Mouse (Mus musculus): ENCODE measurements at regions not wholly inside any gene's neighbourhood (a gene's known extent, or its start where the extent isn't known, plus 50 kb on each side); places are given as distances from the start of the nearest gene placed in this dataset.

GRCm38 (mm10) chr4:142855635-142856034, 357.2 kb downstream of the Prdm2 start:
- H3K4me1 ChIP-seq (ENCODE audit: control insufficient read depth, insufficient read depth, insufficient read length, low read length), result no peaks in the 10 kb centered on the region
- no peak overlapping the region for H3K4me3 ChIP-seq (ENCODE audit: insufficient read depth, low read depth, low read length)
- no peak overlapping the region for H3K27ac ChIP-seq (replicated peaks; ENCODE audit: low read depth, low read length)

GRCm38 (mm10) chr4:142853924-142854323, 358.9 kb downstream of the Prdm2 start:
- Histone ChIP-seq H3K27ac (replicated peaks; ENCODE audit: low read depth, low read length) (no peak overlapping the region), H3K4me1 (ENCODE audit: control insufficient read depth, insufficient read depth, insufficient read length, low read length) (no peaks in the 10 kb centered on the region), H3K4me3 (ENCODE audit: insufficient read depth, low read depth, low read length) (no peak overlapping the region)

GRCm38 (mm10) chr4:142845066-142845696, 367.6 kb downstream of the Prdm2 start:
- H3K4me1 ChIP-seq (ENCODE audit: control insufficient read depth, insufficient read depth, insufficient read length, low read length), result no peaks in the 10 kb centered on the region
- H3K27ac ChIP-seq (replicated peaks; ENCODE audit: low read depth, low read length), result no peak overlapping the region
- no peak overlapping the region for H3K4me3 ChIP-seq (ENCODE audit: insufficient read depth, low read depth, low read length)

GRCm38 (mm10) chr4:142839540-142839939, 373.3 kb downstream of the Prdm2 start:
- Histone ChIP-seq H3K4me3 (ENCODE audit: insufficient read depth, low read depth, low read length) (no peak overlapping the region), H3K27ac (replicated peaks; ENCODE audit: low read depth, low read length) (no peak overlapping the region), H3K4me1 (ENCODE audit: control insufficient read depth, insufficient read depth, insufficient read length, low read length) (no peaks in the 10 kb centered on the region)

GRCm38 (mm10) chr4:142838363-142838964, 374.3 kb downstream of the Prdm2 start:
- no peak overlapping the region for H3K27ac ChIP-seq (replicated peaks; ENCODE audit: low read depth, low read length)
- H3K4me1 ChIP-seq (ENCODE audit: control insufficient read depth, insufficient read depth, insufficient read length, low read length), result no peaks in the 10 kb centered on the region
- no peak overlapping the region for H3K4me3 ChIP-seq (ENCODE audit: insufficient read depth, low read depth, low read length)

- H3K4me3 ChIP-seq (ENCODE audit: insufficient read depth, low read depth, low read length), result no peak overlapping the region
- no peak overlapping the region for H3K27ac ChIP-seq (replicated peaks; ENCODE audit: low read depth, low read length)
- H3K4me1 ChIP-seq (ENCODE audit: control insufficient read depth, insufficient read depth, insufficient read length, low read length), result no peaks in the 10 kb centered on the region
Observed at GRCm38 (mm10) chr4:142837636-142838035, 375.2 kb downstream of the Prdm2 start.

GRCm38 (mm10) chr4:142829711-142830110, 383.1 kb downstream of the Prdm2 start:
- Histone ChIP-seq H3K4me1 (ENCODE audit: control insufficient read depth, insufficient read depth, insufficient read length, low read length) (no peaks in the 10 kb centered on the region), H3K4me3 (ENCODE audit: insufficient read depth, low read depth, low read length) (no peak overlapping the region), H3K27ac (replicated peaks; ENCODE audit: low read depth, low read length) (no peak overlapping the region)

- no peaks in the 10 kb centered on the region for H3K4me1 ChIP-seq (ENCODE audit: control insufficient read depth, insufficient read depth, insufficient read length, low read length)
- no peak overlapping the region for H3K4me3 ChIP-seq (ENCODE audit: insufficient read depth, low read depth, low read length)
- no peak overlapping the region for H3K27ac ChIP-seq (replicated peaks; ENCODE audit: low read depth, low read length)
Observed at GRCm38 (mm10) chr4:142828969-142829368, 383.8 kb downstream of the Prdm2 start.

- Histone ChIP-seq H3K4me1 (ENCODE audit: control insufficient read depth, insufficient read depth, insufficient read length, low read length) (no peaks in the 10 kb centered on the region), H3K4me3 (ENCODE audit: insufficient read depth, low read depth, low read length) (no peak overlapping the region), H3K27ac (replicated peaks; ENCODE audit: low read depth, low read length) (no peak overlapping the region)
Observed at GRCm38 (mm10) chr4:142826250-142826893, 386.4 kb downstream of the Prdm2 start.

- H3K4me3 ChIP-seq (ENCODE audit: insufficient read depth, low read depth, low read length), result no peak overlapping the region
- no peaks in the 10 kb centered on the region for H3K4me1 ChIP-seq (ENCODE audit: control insufficient read depth, insufficient read depth, insufficient read length, low read length)
- no peak overlapping the region for H3K27ac ChIP-seq (replicated peaks; ENCODE audit: low read depth, low read length)
Observed at GRCm38 (mm10) chr4:142825786-142826185, 387.0 kb downstream of the Prdm2 start.

GRCm38 (mm10) chr4:142818440-142818839, 394.4 kb downstream of the Prdm2 start:
- Histone ChIP-seq H3K4me3 (ENCODE audit: insufficient read depth, low read depth, low read length) (no peak overlapping the region), H3K4me1 (ENCODE audit: control insufficient read depth, insufficient read depth, insufficient read length, low read length) (no peaks in the 10 kb centered on the region), H3K27ac (replicated peaks; ENCODE audit: low read depth, low read length) (no peak overlapping the region)

GRCm38 (mm10) chr4:142816986-142817385, 395.8 kb downstream of the Prdm2 start:
- Histone ChIP-seq H3K4me3 (ENCODE audit: insufficient read depth, low read depth, low read length) (no peak overlapping the region), H3K4me1 (ENCODE audit: control insufficient read depth, insufficient read depth, insufficient read length, low read length) (no peaks in the 10 kb centered on the region), H3K27ac (replicated peaks; ENCODE audit: low read depth, low read length) (no peak overlapping the region)

GRCm38 (mm10) chr4:142803819-142804218, 409.0 kb downstream of the Prdm2 start:
- Histone ChIP-seq H3K4me3 (ENCODE audit: insufficient read depth, low read depth, low read length) (no peak overlapping the region), H3K4me1 (ENCODE audit: control insufficient read depth, insufficient read depth, insufficient read length, low read length) (no peaks in the 10 kb centered on the region), H3K27ac (replicated peaks; ENCODE audit: low read depth, low read length) (no peak overlapping the region)

GRCm38 (mm10) chr4:142799291-142799690, 413.5 kb downstream of the Prdm2 start:
- Histone ChIP-seq H3K27ac (replicated peaks; ENCODE audit: low read depth, low read length) (no peak overlapping the region), H3K4me1 (ENCODE audit: control insufficient read depth, insufficient read depth, insufficient read length, low read length) (no peaks in the 10 kb centered on the region), H3K4me3 (ENCODE audit: insufficient read depth, low read depth, low read length) (no peak overlapping the region)

- no peak overlapping the region for H3K4me3 ChIP-seq (ENCODE audit: insufficient read depth, low read depth, low read length)
- no peaks in the 10 kb centered on the region for H3K4me1 ChIP-seq (ENCODE audit: control insufficient read depth, insufficient read depth, insufficient read length, low read length)
- H3K27ac ChIP-seq (replicated peaks; ENCODE audit: low read depth, low read length), result no peak overlapping the region
Observed at GRCm38 (mm10) chr4:142798834-142799233, 414.0 kb downstream of the Prdm2 start.

- no peak overlapping the region for H3K27ac ChIP-seq (replicated peaks; ENCODE audit: low read depth, low read length)
- H3K4me1 ChIP-seq (ENCODE audit: control insufficient read depth, insufficient read depth, insufficient read length, low read length), result no peaks in the 10 kb centered on the region
- no peak overlapping the region for H3K4me3 ChIP-seq (ENCODE audit: insufficient read depth, low read depth, low read length)
Observed at GRCm38 (mm10) chr4:142792606-142792970, 420.2 kb downstream of the Prdm2 start.
